Mouse (Mus musculus): ENCODE results near the gene Acot10. TPM values are rescaled to one million over a fixed set of nuclear protein-coding genes. Genes with fewer than 3 reads are reported as not detected.

Acot10 gene
- polyA plus RNA-seq, 1 experiment = 0.05 TPM

Other genes with a start within 250 kb of the Acot10 start
- not detected for gene Cdh12, start 217.5 kb downstream of the Acot10 start, polyA plus RNA-seq (2012; fragmentation: generic; extraction: Trizol)